Mouse (Mus musculus): ENCODE measurements around the gene Prl6a1. TPM values are rescaled to one million over a fixed set of nuclear protein-coding genes. Genes with fewer than 3 reads are reported as not detected.

Gene Prl6a1
- not detected for polyA plus RNA-seq (2015; fragmentation: Illumina TruSeq; extraction: RNeasy Lipid Tissue Mini Kit (QIAGEN cat#74804); ENCODE audit: insufficient read depth, low replicate concordance)

DNA sequence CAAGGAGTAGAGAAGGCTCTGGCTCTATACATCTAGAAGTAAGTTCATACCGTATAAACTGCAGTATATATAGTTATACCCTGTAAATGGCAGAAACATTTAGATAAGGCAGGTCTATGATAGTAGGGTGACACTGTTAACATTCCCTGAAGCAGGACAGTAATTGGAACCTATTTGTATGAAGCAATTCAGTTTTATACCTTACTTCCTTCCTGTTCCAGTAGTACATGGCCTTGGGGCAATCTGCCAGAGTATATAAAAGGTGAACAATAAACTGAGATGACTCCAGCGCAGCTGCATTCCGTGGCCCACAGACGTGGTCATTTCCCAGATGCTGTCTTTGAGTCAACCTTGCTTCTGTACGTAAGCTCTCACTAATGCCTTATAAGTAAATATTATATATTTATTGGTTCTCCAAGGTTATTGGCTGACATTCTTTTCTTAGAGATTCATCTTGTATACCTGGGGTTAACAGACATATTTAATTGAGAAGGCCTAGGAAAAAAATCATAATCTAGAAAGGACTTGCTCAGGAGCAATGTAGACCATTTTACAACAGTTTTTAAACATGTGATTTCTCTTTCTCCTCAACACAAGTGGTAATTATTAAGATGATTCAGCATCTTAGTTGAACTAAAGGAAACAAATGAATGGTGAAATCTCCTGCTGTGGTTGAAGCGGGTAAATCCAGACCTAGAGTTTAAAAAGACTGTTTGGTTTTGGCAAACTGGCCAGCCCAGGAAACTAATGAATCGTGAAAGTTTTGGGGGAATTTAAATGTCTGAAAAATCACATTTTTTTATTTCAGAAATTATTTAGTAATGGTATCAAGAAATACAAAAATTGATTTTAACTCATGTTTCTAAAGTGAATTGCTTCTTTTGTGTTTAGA, at the start of gene Prl6a1:
Prl6a1 (plus strand) TSS at position 294 of the 892 bp plus-strand sequence.

DNA sequence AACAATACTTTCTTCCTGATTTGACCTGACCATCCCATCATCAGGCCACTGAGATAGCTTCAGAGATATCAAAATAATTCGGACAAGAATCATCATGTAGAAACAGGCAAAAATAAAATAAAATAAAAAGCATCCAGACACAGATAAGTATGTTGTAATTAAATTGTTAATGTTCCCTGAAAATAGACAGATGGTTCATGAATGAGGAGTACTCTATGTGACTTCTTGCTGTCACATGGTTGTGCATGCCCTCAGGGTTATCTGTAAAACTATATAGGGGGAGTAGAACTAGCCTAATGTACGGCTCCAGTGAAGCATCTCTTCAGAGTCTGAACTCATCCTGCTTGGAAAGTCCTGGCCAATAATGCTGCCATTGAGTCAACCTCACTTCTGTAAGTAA, 32.9 kb downstream of the Prl6a1 start, which contains the start of gene Prl8a2:
Prl8a2 (plus strand) TSS at position 301 of the 400 bp plus-strand sequence.

Other genes with a start within 250 kb of the Prl6a1 start
- not detected for gene Prl3d1, start 218.4 kb upstream of the Prl6a1 start, polyA plus RNA-seq (2015; fragmentation: Illumina TruSeq; extraction: RNeasy Lipid Tissue Mini Kit (QIAGEN cat#74804); ENCODE audit: insufficient read depth, low replicate concordance)
- gene Prl3d2, start 190.9 kb upstream of the Prl6a1 start, polyA plus RNA-seq (2015; fragmentation: Illumina TruSeq; extraction: RNeasy Lipid Tissue Mini Kit (QIAGEN cat#74804); ENCODE audit: insufficient read depth, low replicate concordance), result not detected
- gene Prl3d3, start 155.8 kb upstream of the Prl6a1 start, polyA plus RNA-seq (2015; fragmentation: Illumina TruSeq; extraction: RNeasy Lipid Tissue Mini Kit (QIAGEN cat#74804); ENCODE audit: insufficient read depth, low replicate concordance), result not detected
- gene Prl3c1, start 116.0 kb upstream of the Prl6a1 start, polyA plus RNA-seq (2015; fragmentation: Illumina TruSeq; extraction: RNeasy Lipid Tissue Mini Kit (QIAGEN cat#74804); ENCODE audit: insufficient read depth, low replicate concordance), result not detected
- gene Prl3b1, start 70.8 kb upstream of the Prl6a1 start, polyA plus RNA-seq (2015; fragmentation: Illumina TruSeq; extraction: RNeasy Lipid Tissue Mini Kit (QIAGEN cat#74804); ENCODE audit: insufficient read depth, low replicate concordance), result not detected
- gene Prl3a1, start 53.2 kb upstream of the Prl6a1 start, polyA plus RNA-seq (2015; fragmentation: Illumina TruSeq; extraction: RNeasy Lipid Tissue Mini Kit (QIAGEN cat#74804); ENCODE audit: insufficient read depth, low replicate concordance), result not detected
- not detected for gene Prl8a2, start 33.0 kb downstream of the Prl6a1 start, polyA plus RNA-seq (2015; fragmentation: Illumina TruSeq; extraction: RNeasy Lipid Tissue Mini Kit (QIAGEN cat#74804); ENCODE audit: insufficient read depth, low replicate concordance)
- gene Prl2b1, start 78.2 kb downstream of the Prl6a1 start, polyA plus RNA-seq (2015; fragmentation: Illumina TruSeq; extraction: RNeasy Lipid Tissue Mini Kit (QIAGEN cat#74804); ENCODE audit: insufficient read depth, low replicate concordance), result not detected
- not detected for gene Prl8a6, start 126.1 kb downstream of the Prl6a1 start, polyA plus RNA-seq (2015; fragmentation: Illumina TruSeq; extraction: RNeasy Lipid Tissue Mini Kit (QIAGEN cat#74804); ENCODE audit: insufficient read depth, low replicate concordance)
- gene Prl8a8, start 200.6 kb downstream of the Prl6a1 start, polyA plus RNA-seq (2015; fragmentation: Illumina TruSeq; extraction: RNeasy Lipid Tissue Mini Kit (QIAGEN cat#74804); ENCODE audit: insufficient read depth, low replicate concordance), result not detected